Mouse (Mus musculus) bone marrow macrophage, adult 2 months (primary cell): ENCODE results near the gene Tifab.

Experiments
- CTCF ChIP-seq: IDR thresholded peaks from 2 replicates; pipeline ENCODE4 v1.5.1; 2012; ENCODE audit warnings: low read depth, mild to moderate bottlenecking, low read length, moderate library complexity
- POLR2A ChIP-seq: IDR thresholded peaks from 2 replicates; pipeline ENCODE4 v1.6.1; 2012; ENCODE audit warnings: mild to moderate bottlenecking, low read depth, low read length, borderline replicate concordance

GRCm38 (mm10) chr13:56162859-56163258, 15.8 kb downstream of the Tifab start:
- TF ChIP-seq CTCF (no peak), POLR2A (no peak)
